Mouse (Mus musculus) left cerebral cortex, adult 18-20 months (tissue): ENCODE measurements around the gene Ccl2. TPM values are rescaled to one million over a fixed set of nuclear protein-coding genes. Genes with fewer than 3 reads are reported as not detected.

Experiments used
- total RNA-seq, 2 experiments: library from RNA; stranded (reverse); gene quantifications; 2 replicates each; pipeline ENCODE4 v1.2.3; 2021

Gene Ccl2
- total RNA-seq, 2 experiments from 2014 or later, result 0.63 TPM; not detected in 1

Other genes starting within 250 kb of the Ccl2 start
- gene 5530401A14Rik, start 174.9 kb upstream of the Ccl2 start, total RNA-seq, result under 1 TPM; 0.12 to 0.23 TPM
- gene Asic2, start 67.1 kb upstream of the Ccl2 start, total RNA-seq, result 10 to 100 TPM; 64.6 to 65.7 TPM
- gene Gm17268, start 3.0 kb downstream of the Ccl2 start, total RNA-seq, result not detected
- not detected for gene Ccl7, start 10.1 kb downstream of the Ccl2 start, total RNA-seq
- not detected for gene Ccl11, start 22.3 kb downstream of the Ccl2 start, total RNA-seq
- gene Ccl12, start 66.3 kb downstream of the Ccl2 start, total RNA-seq, result 1 to 10 TPM in 1 of 2 experiments, not detected in 1; 1.3 TPM
- not detected for gene Ccl8, start 79.6 kb downstream of the Ccl2 start, total RNA-seq